Mouse (Mus musculus) olfactory bulb, adult 2 months (tissue): ENCODE measurements around the gene Stx5a.

Experiments used
- CTCF ChIP-seq: fragments of 200-500 bp; IDR thresholded peaks from 2 replicates; pipeline ENCODE4 v1.5.1; 2012; ENCODE audit warnings: low read depth, mild to moderate bottlenecking, low read length, moderate library complexity; ENCODE audit not compliant: insufficient read depth
- POLR2A ChIP-seq: fragments of 200-500 bp; IDR thresholded peaks from 2 replicates; pipeline ENCODE4 v1.6.1; 2012; ENCODE audit warnings: mild to moderate bottlenecking, low read depth, low read length, moderate library complexity; ENCODE audit not compliant: insufficient read depth

DNA sequence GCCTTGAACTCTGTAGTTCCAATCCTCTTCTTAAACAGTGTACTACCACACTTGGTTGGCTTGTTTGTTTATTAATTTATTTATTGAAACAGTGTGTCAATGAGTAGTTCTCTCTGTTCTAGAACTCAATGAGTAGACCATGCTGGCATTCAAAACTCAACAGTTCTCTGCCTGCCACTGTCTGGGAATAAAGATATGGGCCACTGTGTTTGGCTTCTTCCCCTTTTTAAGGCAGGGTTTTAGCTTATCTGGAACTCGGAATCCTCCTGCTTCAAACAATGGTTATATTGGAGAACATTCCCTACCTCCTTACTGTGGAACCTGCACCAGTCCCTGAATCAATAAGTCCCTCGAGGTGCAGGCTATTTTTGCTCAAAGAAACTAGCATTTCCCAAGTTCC lies 17.7 kb downstream of the Stx5a start:
- TF ChIP-seq CTCF (no peak), POLR2A (no peak)
